Mouse (Mus musculus) myocyte (in vitro differentiated cells): ENCODE data around the gene Smyd4.

Experiments used
- POLR2A ChIP-seq: IDR thresholded peaks from one replicate; pipeline ENCODE4 v1.6.1; 2011; ENCODE audit warnings: low read depth, mild to moderate bottlenecking, control low read depth, moderate library complexity; ENCODE audit not compliant: insufficient read length
- TCF12 ChIP-seq: IDR thresholded peaks from one replicate; pipeline ENCODE4 v1.6.1; 2011; ENCODE audit warnings: mild to moderate bottlenecking, control low read depth; ENCODE audit not compliant: poor library complexity, insufficient read depth, severe bottlenecking
- USF1 ChIP-seq: IDR thresholded peaks from one replicate; pipeline ENCODE4 v1.6.1; 2011; ENCODE audit warnings: low read depth, mild to moderate bottlenecking, control low read depth, moderate library complexity

GRCm38 (mm10) chr11:75448575-75448974 lies 100.3 kb downstream of the Smyd4 start:
- TF ChIP-seq POLR2A = no peak
- TF ChIP-seq TCF12 = no peak
- no peak for TF ChIP-seq USF1
